Comparison of ENCODE assay signal across 21 mouse cellular contexts in genomic region chr2:20526856-20527255, GRCm38 (mm10).
DNase-seq lines count a peak whose midpoint lies in the region; ATAC-seq and TF ChIP-seq lines count a peak whose summit lies in the region.
"Had no signal": no experiment of that assay in that cellular context is flagged by ENCODE, and none has a peak within 500 bp of the region (broad histone marks: within the 10 kb centered on the region; RNA-seq: fewer than 3 reads in every experiment).

No protein-coding gene starts in this region.

- H3K36me3 ChIP-seq in heart, embryonic 15.5 days: no peaks in the 10 kb centered on the region
- peaks cover 14% of the 10 kb centered on the region for H3K36me3 ChIP-seq in kidney, postnatal 0 days (ENCODE audit: insufficient read depth, low read length)
- peaks cover 7% of the 10 kb centered on the region; the same call in 1 of the 2 replicates for H3K36me3 ChIP-seq in stomach, postnatal 0 days (ENCODE audit: control insufficient read depth, insufficient read depth, low read length)

- 91% methylated on average over 3 of the region's 3 CpGs for WGBS in heart, embryonic 15.5 days
- 94% methylated on average over 3 of the region's 3 CpGs for whole genome bisulfite sequencing in kidney, postnatal 0 days
- 94% methylated on average over 3 of the region's 3 CpGs for WGBS in stomach, postnatal 0 days

- H3K4me2 ChIP-seq in heart, embryonic 15.5 days: no peak overlapping the region
- no peak overlapping the region for H3K4me2 ChIP-seq in kidney, postnatal 0 days (ENCODE audit: low read length)
- H3K4me2 ChIP-seq in stomach, postnatal 0 days (replicated peaks; ENCODE audit: low read depth): no peak overlapping the region
- H3K4me2 ChIP-seq: embryonic facial prominence, embryonic 13.5 days; forebrain, embryonic 12.5 days; hindbrain, embryonic 12.5 days; limb, embryonic 15.5 days had no signal

- no peak for TF ChIP-seq CTCF in kidney, postnatal 0 days (IDR thresholded peaks at IDR 0.05; ENCODE audit: low read depth)
- no peak for TF ChIP-seq CTCF in stomach, postnatal 0 days (IDR thresholded peaks at IDR 0.05; ENCODE audit: low read depth)

- no peak overlapping the region for H3K4me3 ChIP-seq in heart, embryonic 15.5 days
- no peak overlapping the region for H3K4me3 ChIP-seq in kidney, postnatal 0 days (replicated peaks; ENCODE audit: low read depth, low read length)
- no peak overlapping the region for H3K4me3 ChIP-seq in stomach, postnatal 0 days (ENCODE audit: low read depth, low read length)
- H3K4me3 ChIP-seq: embryonic facial prominence, embryonic 13.5 days; erythroblast, embryonic 14.5 days; forebrain, embryonic 12.5 days; hindbrain, embryonic 12.5 days; limb, embryonic 15.5 days had no signal

- no peaks in the 10 kb centered on the region for H3K27me3 ChIP-seq in heart, embryonic 15.5 days
- H3K27me3 ChIP-seq in kidney, postnatal 0 days (ENCODE audit: insufficient read depth, low read length): no peaks in the 10 kb centered on the region
- H3K27me3 ChIP-seq in stomach, postnatal 0 days (ENCODE audit: control insufficient read depth, insufficient read depth, low read length): no peaks in the 10 kb centered on the region
- H3K27me3 ChIP-seq: CH12.LX; embryonic facial prominence, embryonic 13.5 days; forebrain, embryonic 12.5 days; hindbrain, embryonic 12.5 days; limb, embryonic 15.5 days had no signal

- no peak for TF ChIP-seq EP300 in stomach, postnatal 0 days (optimal IDR thresholded peaks at IDR 0.05)

- no peaks in the 10 kb centered on the region for H3K9me3 ChIP-seq in heart, embryonic 15.5 days (replicated peaks)
- H3K9me3 ChIP-seq in kidney, postnatal 0 days (replicated peaks; ENCODE audit: low read length): no peaks in the 10 kb centered on the region
- H3K9me3 ChIP-seq in stomach, postnatal 0 days (ENCODE audit: control insufficient read depth, low read length): no peaks in the 10 kb centered on the region
- H3K9me3 ChIP-seq: embryonic facial prominence, embryonic 13.5 days; forebrain, embryonic 12.5 days; hindbrain, embryonic 12.5 days; limb, embryonic 15.5 days had no signal

- no peak overlapping the region for H3K9ac ChIP-seq in heart, embryonic 15.5 days
- no peak overlapping the region for H3K9ac ChIP-seq in kidney, postnatal 0 days (ENCODE audit: low read depth, low read length)
- H3K9ac ChIP-seq in stomach, postnatal 0 days (ENCODE audit: low read length): no peak overlapping the region
- H3K9ac ChIP-seq: embryonic facial prominence, embryonic 13.5 days; forebrain, embryonic 12.5 days; hindbrain, embryonic 12.5 days; limb, embryonic 15.5 days had no signal

- peaks cover 4% of the 10 kb centered on the region; the same call in 1 of the 2 replicates for H3K4me1 ChIP-seq in heart, embryonic 15.5 days (replicated peaks)
- H3K4me1 ChIP-seq in kidney, postnatal 0 days (replicated peaks; ENCODE audit: insufficient read depth, low read length): peaks cover 5% of the 10 kb centered on the region; the same call in 1 of the 2 replicates
- 0 out of 2 replicates have a peak, but pooled peaks cover 4% of the 10 kb centered on the region for H3K4me1 ChIP-seq in stomach, postnatal 0 days (replicated peaks; ENCODE audit: control insufficient read depth, insufficient read depth)
- H3K4me1 ChIP-seq: hindbrain, embryonic 12.5 days had no signal

- H3K27ac ChIP-seq in heart, embryonic 15.5 days: peak overlapping the region; percentile 47; the same call in 1 of the 2 replicates
- H3K27ac ChIP-seq in kidney, postnatal 0 days: peak overlapping the region; percentile 59; the same call in 1 of the 2 replicates
- H3K27ac ChIP-seq in stomach, postnatal 0 days (replicated peaks): peak overlapping the region; percentile 73; the same call in 1 of the 2 replicates
- H3K27ac ChIP-seq: hindbrain, embryonic 12.5 days; limb, embryonic 15.5 days had no signal

- DNase-seq in heart, adult 9 months (ENCODE audit: low spot score in 2 of 2): no peak
- DNase-seq in kidney, postnatal 0 days (ENCODE audit: low spot score): no peak
- no peak for DNase-seq in kidney, postnatal 4 days
- DNase-seq in testis, postnatal 10 days (ENCODE audit: low spot score): peak; percentile 32
- no peak for DNase-seq in testis, postnatal 14 days (ENCODE audit: low spot score)
- DNase-seq in stomach, postnatal 0 days (ENCODE audit: low spot score): no peak
- DNase-seq in layer of hippocampus, postnatal 10 days (ENCODE audit: low spot score in 2 of 2): no peak
- DNase-seq: B cell, adult 2 months; cerebellum, adult 8-10 months; cerebellum, postnatal 36 days; layer of hippocampus, adult 9-11 months; left cerebral cortex, postnatal 4 days; right cerebral cortex, postnatal 4 days; thymus, postnatal 14 days had no signal

- no peak for ATAC-seq in heart, embryonic 15.5 days (replicated peaks; ENCODE audit: insufficient number of reproducible peaks, insufficient read depth, low FRiP score, low read depth)
- no peak for ATAC-seq in kidney, postnatal 0 days (replicated peaks; ENCODE audit: low FRiP score, low read depth)
- no peak for ATAC-seq in stomach, postnatal 0 days (ENCODE audit: low FRiP score, low TSS enrichment)
